Mouse (Mus musculus): ENCODE measurements around the gene Sfxn4.

- TF ChIP-seq GATA1 (IDR thresholded peaks at IDR 0.05; ENCODE audit: borderline replicate concordance, low read length): no peak
- TF ChIP-seq CTCF (IDR thresholded peaks at IDR 0.05; ENCODE audit: low read depth, low read length): no peak
- TF ChIP-seq TAL1 (conservative IDR thresholded peaks at IDR 0.05; ENCODE audit: low read depth, low read length): no peak
- TF ChIP-seq POLR2AphosphoS5 (IDR thresholded peaks at IDR 0.05; ENCODE audit: insufficient replicate concordance, low read depth, low read length): no peak
- no peak for TF ChIP-seq GATA2 (IDR thresholded peaks at IDR 0.05; ENCODE audit: borderline replicate concordance, low read depth, low read length)
Observed at GRCm38 (mm10) chr19:60903139-60903538, 41.9 kb upstream of the Sfxn4 start.

Measured in G1E (cell line).